Mouse (Mus musculus) stomach, embryonic 15.5 days (tissue): Measurements from ENCODE around the gene Gsn. TPM values are rescaled to one million over a fixed set of nuclear protein-coding genes. Genes with fewer than 3 reads are reported as not detected.

Experiments
- ATAC-seq: fragments of 200-750 bp; cut with Nextera tagmentation; 2 replicates; pipeline ENCODE4 v1.8.0; 2017; ENCODE audit warnings: low read depth, moderate number of reproducible peaks, moderate TSS enrichment; ENCODE audit not compliant: insufficient read depth, low FRiP score
- H3K27ac ChIP-seq: fragments of 300-500 bp; sonication (generic); 2 replicates; pipeline ENCODE4 v1.5.1; 2015; ENCODE audit warnings: mild to moderate bottlenecking, inconsistent platforms
- H3K27me3 ChIP-seq: fragments of 300-500 bp; sonication (generic); replicated peaks from 2 replicates; pipeline ENCODE4 v1.6.1; 2015; ENCODE audit warnings: inconsistent platforms
- H3K36me3 ChIP-seq: fragments of 300-500 bp; sonication (generic); 2 replicates; pipeline ENCODE4 v1.6.1; 2015; ENCODE audit warnings: inconsistent platforms
- H3K4me1 ChIP-seq: fragments of 300-500 bp; sonication (generic); 2 replicates; pipeline ENCODE4 v1.6.1; 2015; ENCODE audit warnings: inconsistent platforms
- H3K4me2 ChIP-seq: fragments of 300-500 bp; sonication (generic); 2 replicates; pipeline ENCODE4 v1.6.1; 2015; ENCODE audit warnings: mild to moderate bottlenecking, inconsistent platforms
- H3K4me3 ChIP-seq: fragments of 300-500 bp; sonication (generic); replicated peaks from 2 replicates; pipeline ENCODE4 v1.5.1; 2015; ENCODE audit warnings: inconsistent platforms
- H3K9ac ChIP-seq: fragments of 300-500 bp; sonication (generic); 2 replicates; pipeline ENCODE4 v1.6.1; 2015; ENCODE audit warnings: inconsistent platforms
- H3K9me3 ChIP-seq: fragments of 300-500 bp; sonication (generic); 2 replicates; pipeline ENCODE4 v1.6.1; 2016; ENCODE audit warnings: inconsistent platforms
- WGBS: fragments of 180-500 bp; shearing (Covaris S2); methylation state at CpG from one replicate; pipeline ENCODE4 v1.1.7; 2015; 5-methylcytosine and 5-hydroxymethylcytosine counted together
- polyA plus RNA-seq: library from polyadenylated mRNA; unstranded; fragments of >200 nt; fragmentation: Nextera tagmentation; extraction: Ambion mirVana; gene quantifications from 2 replicates; pipeline ENCODE4 v1.2.1, GENCODE M21; 2015

Gsn gene
- polyA plus RNA-seq, 1 experiment from 2014 or later = 253 TPM

GRCm38 (mm10) chr2:35255462-35255861, 718 bp upstream of the Gsn start:
- Histone ChIP-seq H3K36me3 (no peaks in the 10 kb centered on the region), H3K9ac (no peak overlapping the region)

GRCm38 (mm10) chr2:35256932-35257331, 752 bp downstream of the Gsn start:
- ATAC-seq = no peak
- Histone ChIP-seq H3K9me3 (no peaks in the 10 kb centered on the region), H3K27ac (no peak overlapping the region), H3K27me3 (no peaks in the 10 kb centered on the region), H3K4me2 (peak overlapping the region; percentile 89), H3K36me3 (no peaks in the 10 kb centered on the region), H3K4me1 (peaks cover 28% of the 10 kb centered on the region), H3K9ac (no peak overlapping the region), H3K4me3 (peak overlapping the region; percentile 57)
- 40% methylated on average over 8 of the region's 8 CpGs for WGBS

More at GRCm38 (mm10) chr2:35255462-35255861, 718 bp upstream of the Gsn start:
- Histone ChIP-seq H3K9me3 (no peaks in the 10 kb centered on the region), H3K4me3 (no peak overlapping the region), H3K4me1 (peaks cover 28% of the 10 kb centered on the region), H3K27me3 (no peaks in the 10 kb centered on the region), H3K27ac (no peak overlapping the region), H3K4me2 (peak overlapping the region; percentile 89)
- 67% methylated on average over 7 of the region's 7 CpGs for WGBS
- ATAC-seq = no peak

GRCm38 (mm10) chr2:35257886-35258285, 1.7 kb downstream of the Gsn start:
- H3K27ac ChIP-seq = peak overlapping the region; percentile 84; the same call in 1 of the 2 replicates
- no peak for ATAC-seq
- no peak overlapping the region for H3K4me3 ChIP-seq
- no peaks in the 10 kb centered on the region for H3K9me3 ChIP-seq
- WGBS = 85% methylated on average over 2 of the region's 2 CpGs
- H3K27me3 ChIP-seq = no peaks in the 10 kb centered on the region
- peak overlapping the region; percentile 89 for H3K4me2 ChIP-seq
- H3K36me3 ChIP-seq = no peaks in the 10 kb centered on the region
- H3K4me1 ChIP-seq = peaks cover 28% of the 10 kb centered on the region
- H3K9ac ChIP-seq = no peak overlapping the region

GRCm38 (mm10) chr2:35258590-35258989, 2.4 kb downstream of the Gsn start:
- Histone ChIP-seq H3K4me2 (peak overlapping the region; percentile 89), H3K27ac (peak overlapping the region; percentile 84)
- ATAC-seq = no peak

GRCm38 (mm10) chr2:35259338-35260080, 3.3 kb downstream of the Gsn start:
- H3K4me1 ChIP-seq = peaks cover 28% of the 10 kb centered on the region
- 21% methylated on average over 13 of the region's 13 CpGs for WGBS
- ATAC-seq = no peak

More at GRCm38 (mm10) chr2:35258590-35258989, 2.4 kb downstream of the Gsn start:
- Histone ChIP-seq H3K9ac (no peak overlapping the region), H3K36me3 (no peaks in the 10 kb centered on the region), H3K9me3 (no peaks in the 10 kb centered on the region), H3K27me3 (no peaks in the 10 kb centered on the region), H3K4me1 (peaks cover 28% of the 10 kb centered on the region), H3K4me3 (no peak overlapping the region)
- WGBS = 65% methylated on average over 4 of the region's 4 CpGs

GRCm38 (mm10) chr2:35260291-35260690, 4.1 kb downstream of the Gsn start:
- Histone ChIP-seq H3K4me1 (peaks cover 32% of the 10 kb centered on the region), H3K9me3 (no peaks in the 10 kb centered on the region), H3K27ac (peak overlapping the region; percentile 84), H3K36me3 (no peaks in the 10 kb centered on the region), H3K27me3 (no peaks in the 10 kb centered on the region), H3K9ac (no peak overlapping the region), H3K4me3 (no peak overlapping the region), H3K4me2 (peak overlapping the region; percentile 89)
- no peak for ATAC-seq
- WGBS = 28% methylated on average over 1 of the region's 1 CpGs

More at GRCm38 (mm10) chr2:35259338-35260080, 3.3 kb downstream of the Gsn start:
- Histone ChIP-seq H3K4me2 (peak overlapping the region; percentile 89), H3K9ac (no peak overlapping the region), H3K36me3 (no peaks in the 10 kb centered on the region), H3K9me3 (no peaks in the 10 kb centered on the region), H3K4me3 (no peak overlapping the region), H3K27me3 (no peaks in the 10 kb centered on the region), H3K27ac (peak overlapping the region; percentile 84)

- H3K4me1 ChIP-seq = peaks cover 48% of the 10 kb centered on the region
- H3K9ac ChIP-seq = no peak overlapping the region
- H3K4me3 ChIP-seq = no peak overlapping the region
- no peaks in the 10 kb centered on the region for H3K36me3 ChIP-seq
- no peaks in the 10 kb centered on the region for H3K9me3 ChIP-seq
- no peak for ATAC-seq
- H3K27me3 ChIP-seq = no peaks in the 10 kb centered on the region
- no peak overlapping the region for H3K27ac ChIP-seq
- 77% methylated on average over 1 of the region's 1 CpGs for WGBS
- H3K4me2 ChIP-seq = no peak overlapping the region
Measured at GRCm38 (mm10) chr2:35264095-35264494, 7.9 kb downstream of the Gsn start.

GRCm38 (mm10) chr2:35265296-35265695, 9.1 kb downstream of the Gsn start:
- H3K27me3 ChIP-seq = no peaks in the 10 kb centered on the region
- H3K9me3 ChIP-seq = no peaks in the 10 kb centered on the region
- no peak overlapping the region for H3K4me3 ChIP-seq
- no peaks in the 10 kb centered on the region for H3K36me3 ChIP-seq
- peak; percentile 38; the same call in 1 of the 2 replicates for ATAC-seq
- no peak overlapping the region for H3K4me2 ChIP-seq
- 33% methylated on average over 8 of the region's 8 CpGs for WGBS
- peak overlapping the region; percentile 48; the same call in 1 of the 2 replicates for H3K27ac ChIP-seq
- H3K9ac ChIP-seq = no peak overlapping the region
- peaks cover 49% of the 10 kb centered on the region for H3K4me1 ChIP-seq

- peak overlapping the region; percentile 48; the same call in 1 of the 2 replicates for H3K27ac ChIP-seq
- no peaks in the 10 kb centered on the region for H3K36me3 ChIP-seq
- H3K4me1 ChIP-seq = peaks cover 53% of the 10 kb centered on the region
- 64% methylated on average over 8 of the region's 8 CpGs for WGBS
- no peak overlapping the region for H3K4me2 ChIP-seq
- H3K9me3 ChIP-seq = no peaks in the 10 kb centered on the region
- no peak overlapping the region for H3K4me3 ChIP-seq
- H3K9ac ChIP-seq = no peak overlapping the region
- H3K27me3 ChIP-seq = no peaks in the 10 kb centered on the region
- ATAC-seq = no peak
Measured at GRCm38 (mm10) chr2:35265775-35266174, 9.6 kb downstream of the Gsn start.

GRCm38 (mm10) chr2:35266251-35266905, 10.2 kb downstream of the Gsn start:
- peaks cover 53% of the 10 kb centered on the region for H3K4me1 ChIP-seq
- no peak for ATAC-seq

GRCm38 (mm10) chr2:35267156-35267875, 11.1 kb downstream of the Gsn start:
- H3K9ac ChIP-seq = no peak overlapping the region
- H3K4me2 ChIP-seq = 0 out of 2 replicates have a peak overlapping the region, but pooled peaks have one; percentile 4
- H3K9me3 ChIP-seq = no peaks in the 10 kb centered on the region
- H3K4me3 ChIP-seq = no peak overlapping the region
- H3K36me3 ChIP-seq = no peaks in the 10 kb centered on the region
- H3K27ac ChIP-seq = peak overlapping the region; percentile 92
- H3K27me3 ChIP-seq = no peaks in the 10 kb centered on the region
- H3K4me1 ChIP-seq = peaks cover 60% of the 10 kb centered on the region
- ATAC-seq = peak; percentile 77
- 68% methylated on average over 13 of the region's 13 CpGs for WGBS

More at GRCm38 (mm10) chr2:35266251-35266905, 10.2 kb downstream of the Gsn start:
- no peaks in the 10 kb centered on the region for H3K36me3 ChIP-seq
- 75% methylated on average over 9 of the region's 9 CpGs for WGBS
- H3K4me2 ChIP-seq = no peak overlapping the region
- no peaks in the 10 kb centered on the region for H3K27me3 ChIP-seq
- no peaks in the 10 kb centered on the region for H3K9me3 ChIP-seq
- no peak overlapping the region for H3K9ac ChIP-seq
- H3K4me3 ChIP-seq = no peak overlapping the region
- H3K27ac ChIP-seq = peak overlapping the region; percentile 92
